Mouse (Mus musculus) forebrain, embryonic 16.5 days (tissue): ENCODE results near the gene Mllt11. TPM values are rescaled to one million over a fixed set of nuclear protein-coding genes. Genes with fewer than 3 reads are reported as not detected.
A peak's percentile ranks its signal among the peaks of the same experiment; 100 is the strongest.

Experiments used
- ATAC-seq: fragments of 200-750 bp; cut with Nextera tagmentation; 2 replicates; pipeline ENCODE4 v1.8.0; 2017; ENCODE audit warnings: mild to moderate bottlenecking, moderate library complexity
- H3K27ac ChIP-seq: fragments of 300-500 bp; sonication (generic); 2 replicates; pipeline ENCODE4 v1.5.1; 2014; ENCODE audit warnings: low read length, control low read depth
- H3K27me3 ChIP-seq: fragments of 300-500 bp; sonication (generic); replicated peaks from 2 replicates; pipeline ENCODE4 v1.6.1; 2014; ENCODE audit warnings: low read length; ENCODE audit not compliant: control insufficient read depth, insufficient read depth
- H3K36me3 ChIP-seq: fragments of 300-500 bp; sonication (generic); 2 replicates; pipeline ENCODE4 v1.6.1; 2014; ENCODE audit not compliant: control insufficient read depth, insufficient read depth
- H3K4me1 ChIP-seq: fragments of 300-500 bp; sonication (generic); replicated peaks from 2 replicates; pipeline ENCODE4 v1.6.1; 2014; ENCODE audit warnings: low read length; ENCODE audit not compliant: control insufficient read depth, insufficient read depth
- H3K4me2 ChIP-seq: fragments of 300-500 bp; sonication (generic); 2 replicates; pipeline ENCODE4 v1.6.1; 2014; ENCODE audit warnings: mild to moderate bottlenecking, low read length, control low read depth
- H3K4me3 ChIP-seq: fragments of 300-500 bp; sonication (generic); replicated peaks from 2 replicates; pipeline ENCODE4 v1.5.1; 2014; ENCODE audit warnings: mild to moderate bottlenecking, low read length, control low read depth
- H3K9ac ChIP-seq: fragments of 300-500 bp; sonication (generic); replicated peaks from 2 replicates; pipeline ENCODE4 v1.6.1; 2014; ENCODE audit warnings: low read depth, low read length, control low read depth
- H3K9me3 ChIP-seq: fragments of 300-500 bp; sonication (generic); 2 replicates; pipeline ENCODE4 v1.6.1; 2016; ENCODE audit warnings: low read length; ENCODE audit not compliant: control insufficient read depth
- WGBS: fragments of 180-500 bp; shearing (Covaris S2); extraction: QIAGEN DNeasy Blood & Tissue Kit; methylation state at CpG from one replicate; pipeline ENCODE4 v1.1.7; 2014; 5-methylcytosine and 5-hydroxymethylcytosine counted together
- polyA plus RNA-seq: library from polyadenylated mRNA; unstranded; fragments of >200 nt; fragmentation: Nextera tagmentation; extraction: Ambion mirVana; gene quantifications from 2 replicates; pipeline ENCODE4 v1.2.1, GENCODE M21; 2015

Mllt11 gene
- polyA plus RNA-seq, 1 experiment from 2014 or later: 264 TPM

GRCm38 (mm10) chr3:95250361-95250760 lies 18.4 kb upstream of the Mllt11 start:
- ATAC-seq: no peak
- Histone ChIP-seq H3K27ac (no peak overlapping the region), H3K27me3 (no peaks in the 10 kb centered on the region), H3K9ac (no peak overlapping the region), H3K4me3 (no peak overlapping the region), H3K4me1 (no peaks in the 10 kb centered on the region), H3K4me2 (no peak overlapping the region), H3K36me3 (0 out of 2 replicates have a peak, but pooled peaks cover 2% of the 10 kb centered on the region), H3K9me3 (no peaks in the 10 kb centered on the region)
- 84% methylated on average over 5 of the region's 5 CpGs for WGBS

GRCm38 (mm10) chr3:95247660-95248336 lies 15.8 kb upstream of the Mllt11 start:
- no peaks in the 10 kb centered on the region for H3K27me3 ChIP-seq
- H3K9ac ChIP-seq: no peak overlapping the region
- H3K4me2 ChIP-seq: no peak overlapping the region
- H3K9me3 ChIP-seq: no peaks in the 10 kb centered on the region
- WGBS: 96% methylated on average over 1 of the region's 1 CpGs
- ATAC-seq: no peak
- no peak overlapping the region for H3K4me3 ChIP-seq
- no peaks in the 10 kb centered on the region for H3K4me1 ChIP-seq
- no peaks in the 10 kb centered on the region for H3K36me3 ChIP-seq
- H3K27ac ChIP-seq: no peak overlapping the region

GRCm38 (mm10) chr3:95246465-95247231 lies 14.7 kb upstream of the Mllt11 start:
- 0 out of 2 replicates have a peak, but pooled peaks have one; percentile 20 for ATAC-seq
- Histone ChIP-seq H3K4me1 (no peaks in the 10 kb centered on the region), H3K27me3 (no peaks in the 10 kb centered on the region)

DNA sequence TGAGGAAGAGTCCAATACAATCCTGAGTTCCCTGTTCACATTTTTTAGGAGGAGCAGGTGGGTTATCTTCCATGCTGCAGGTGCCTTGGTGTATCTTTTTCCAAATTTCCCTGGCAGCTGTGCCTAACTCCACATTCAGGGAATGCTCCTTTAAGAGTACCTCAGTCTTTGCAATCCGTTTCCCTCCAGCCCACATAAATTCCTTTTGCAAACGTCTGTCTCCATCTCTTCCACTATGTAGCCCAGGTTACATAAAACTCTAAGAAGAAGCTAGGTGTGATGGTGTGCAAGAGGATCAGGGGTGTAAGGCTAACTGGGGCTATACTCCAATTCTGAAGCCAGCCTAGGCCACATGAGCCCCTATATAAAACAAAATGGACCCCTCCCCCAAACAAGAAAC lies 11.1 kb upstream of the Mllt11 start:
- 89% methylated on average over 2 of the region's 2 CpGs for WGBS

More at GRCm38 (mm10) chr3:95246465-95247231, 14.7 kb upstream of the Mllt11 start:
- no peaks in the 10 kb centered on the region for H3K36me3 ChIP-seq
- H3K4me2 ChIP-seq: no peak overlapping the region
- WGBS: 60% methylated on average over 5 of the region's 5 CpGs
- H3K27ac ChIP-seq: no peak overlapping the region
- no peaks in the 10 kb centered on the region for H3K9me3 ChIP-seq
- no peak overlapping the region for H3K9ac ChIP-seq
- no peak overlapping the region for H3K4me3 ChIP-seq

DNA sequence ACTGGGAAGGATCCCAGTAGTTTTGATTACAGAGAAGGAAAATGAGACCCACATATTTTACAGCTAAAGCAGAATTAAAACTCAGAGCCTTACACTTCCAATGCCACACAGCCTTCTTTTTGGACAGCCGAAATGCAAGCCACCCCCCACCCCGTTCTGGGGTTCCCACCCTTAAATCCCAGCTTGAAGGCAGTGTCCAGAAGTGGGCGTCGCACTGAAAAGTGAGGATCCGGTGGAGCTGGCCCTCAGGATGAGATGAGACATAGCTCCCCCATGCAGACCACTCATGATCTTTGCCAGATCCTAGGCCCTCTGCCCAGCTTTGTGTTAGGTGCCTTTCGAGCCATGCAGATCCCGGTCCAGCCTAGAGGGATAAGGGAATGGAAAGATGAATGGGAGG lies 9.5 kb upstream of the Mllt11 start, which contains the start of gene Gm128:
Gm128 (minus strand) TSS at position 101 of the 400 bp plus-strand sequence.
- H3K4me3 ChIP-seq: no peak within 1 kb of the TSS
- no peak for ATAC-seq
- peaks cover 8% of the 10 kb centered on the region for H3K36me3 ChIP-seq
- WGBS: 75% methylated on average over 7 of the region's 7 CpGs
- no peaks in the 10 kb centered on the region for H3K9me3 ChIP-seq
- no peak within 1 kb of the TSS for H3K4me2 ChIP-seq
- H3K27ac ChIP-seq: no peak within 1 kb of the TSS
- no peaks in the 10 kb centered on the region for H3K4me1 ChIP-seq
- no peak within 1 kb of the TSS for H3K9ac ChIP-seq
- H3K27me3 ChIP-seq: no peaks in the 10 kb centered on the region

More for the DNA sequence above, 11.1 kb upstream of the Mllt11 start:
- Histone ChIP-seq H3K27ac (no peak overlapping the region), H3K27me3 (no peaks in the 10 kb centered on the region), H3K4me1 (no peaks in the 10 kb centered on the region), H3K36me3 (0 out of 2 replicates have a peak, but pooled peaks cover 2% of the 10 kb centered on the region), H3K4me2 (no peak overlapping the region), H3K9me3 (no peaks in the 10 kb centered on the region), H3K4me3 (no peak overlapping the region), H3K9ac (no peak overlapping the region)
- no peak for ATAC-seq

- H3K4me1 ChIP-seq: no peaks in the 10 kb centered on the region
- no peak overlapping the region for H3K9ac ChIP-seq
- peaks cover 8% of the 10 kb centered on the region for H3K36me3 ChIP-seq
- H3K27ac ChIP-seq: no peak overlapping the region
- WGBS: 44% methylated on average over 17 of the region's 17 CpGs
- no peak overlapping the region for H3K4me2 ChIP-seq
- no peaks in the 10 kb centered on the region for H3K27me3 ChIP-seq
- no peaks in the 10 kb centered on the region for H3K9me3 ChIP-seq
- no peak overlapping the region for H3K4me3 ChIP-seq
- ATAC-seq: no peak
Observed at GRCm38 (mm10) chr3:95240900-95241299, 8.9 kb upstream of the Mllt11 start.

DNA sequence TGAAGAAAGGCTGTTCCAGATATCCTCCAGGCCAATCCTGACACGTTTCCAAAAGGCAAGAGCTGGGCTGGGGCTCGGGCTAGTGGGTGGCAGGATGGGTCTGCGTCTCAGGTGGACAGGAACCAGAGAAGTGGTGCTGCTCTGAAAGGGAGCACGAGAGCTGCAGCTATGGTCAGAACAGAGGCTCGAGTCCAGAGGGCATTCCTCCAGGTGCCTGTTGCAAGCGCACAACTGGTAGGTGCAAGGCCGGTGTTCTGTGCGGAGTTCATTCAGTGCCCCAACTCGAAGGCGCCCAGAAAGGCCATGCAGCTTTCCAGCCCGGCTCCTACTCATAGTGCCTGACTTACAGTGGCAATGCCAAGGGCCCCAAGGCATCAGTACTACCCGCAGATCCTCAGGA lies 8.0 kb upstream of the Mllt11 start:
- Histone ChIP-seq H3K4me1 (no peaks in the 10 kb centered on the region), H3K4me2 (no peak overlapping the region), H3K4me3 (no peak overlapping the region), H3K36me3 (peaks cover 16% of the 10 kb centered on the region), H3K27ac (no peak overlapping the region), H3K27me3 (no peaks in the 10 kb centered on the region), H3K9me3 (no peaks in the 10 kb centered on the region), H3K9ac (no peak overlapping the region)
- WGBS: 87% methylated on average over 12 of the region's 12 CpGs
- ATAC-seq: no peak

DNA sequence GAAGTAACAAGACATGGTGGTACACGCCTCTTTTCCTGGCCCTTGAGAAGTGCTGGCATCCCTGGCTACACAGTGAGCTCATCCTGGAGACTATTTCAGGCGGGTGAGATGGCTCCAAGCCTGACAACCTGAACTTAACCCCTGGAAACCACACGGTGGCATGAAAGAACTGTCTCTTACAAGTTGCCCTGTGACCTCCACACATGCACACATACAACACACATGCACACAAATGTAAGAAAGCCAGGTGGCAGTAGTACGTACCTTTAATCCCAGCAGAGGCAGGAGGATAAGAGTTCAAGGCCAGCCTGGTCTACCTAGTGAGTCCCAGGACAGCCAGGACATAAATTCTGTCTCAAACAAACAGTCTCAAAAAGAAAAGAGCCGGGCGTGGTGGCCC lies 7.1 kb upstream of the Mllt11 start:
- Histone ChIP-seq H3K27me3 (no peaks in the 10 kb centered on the region), H3K4me2 (no peak overlapping the region), H3K27ac (no peak overlapping the region), H3K4me1 (no peaks in the 10 kb centered on the region), H3K4me3 (no peak overlapping the region), H3K9me3 (no peaks in the 10 kb centered on the region), H3K36me3 (peaks cover 22% of the 10 kb centered on the region), H3K9ac (no peak overlapping the region)
- no peak for ATAC-seq
- 87% methylated on average over 6 of the region's 6 CpGs for WGBS

- Histone ChIP-seq H3K4me3 (no peak overlapping the region), H3K36me3 (peaks cover 34% of the 10 kb centered on the region), H3K9me3 (no peaks in the 10 kb centered on the region), H3K4me1 (no peaks in the 10 kb centered on the region), H3K27me3 (no peaks in the 10 kb centered on the region), H3K27ac (no peak overlapping the region), H3K9ac (no peak overlapping the region), H3K4me2 (no peak overlapping the region)
- WGBS: 95% methylated on average over 8 of the region's 8 CpGs
- no peak for ATAC-seq
Observed at GRCm38 (mm10) chr3:95237541-95238099, 5.6 kb upstream of the Mllt11 start.
